Mouse (Mus musculus): Measurements from ENCODE around the gene Dhx8. TPM values are rescaled to one million over a fixed set of nuclear protein-coding genes. Genes with fewer than 3 reads are reported as not detected.

Gene Dhx8
- 19.0 and 20.5 TPM in 2 replicates for polyA plus RNA-seq (2015; fragmentation: Nextera tagmentation; extraction: Ambion mirVana)

DNA sequence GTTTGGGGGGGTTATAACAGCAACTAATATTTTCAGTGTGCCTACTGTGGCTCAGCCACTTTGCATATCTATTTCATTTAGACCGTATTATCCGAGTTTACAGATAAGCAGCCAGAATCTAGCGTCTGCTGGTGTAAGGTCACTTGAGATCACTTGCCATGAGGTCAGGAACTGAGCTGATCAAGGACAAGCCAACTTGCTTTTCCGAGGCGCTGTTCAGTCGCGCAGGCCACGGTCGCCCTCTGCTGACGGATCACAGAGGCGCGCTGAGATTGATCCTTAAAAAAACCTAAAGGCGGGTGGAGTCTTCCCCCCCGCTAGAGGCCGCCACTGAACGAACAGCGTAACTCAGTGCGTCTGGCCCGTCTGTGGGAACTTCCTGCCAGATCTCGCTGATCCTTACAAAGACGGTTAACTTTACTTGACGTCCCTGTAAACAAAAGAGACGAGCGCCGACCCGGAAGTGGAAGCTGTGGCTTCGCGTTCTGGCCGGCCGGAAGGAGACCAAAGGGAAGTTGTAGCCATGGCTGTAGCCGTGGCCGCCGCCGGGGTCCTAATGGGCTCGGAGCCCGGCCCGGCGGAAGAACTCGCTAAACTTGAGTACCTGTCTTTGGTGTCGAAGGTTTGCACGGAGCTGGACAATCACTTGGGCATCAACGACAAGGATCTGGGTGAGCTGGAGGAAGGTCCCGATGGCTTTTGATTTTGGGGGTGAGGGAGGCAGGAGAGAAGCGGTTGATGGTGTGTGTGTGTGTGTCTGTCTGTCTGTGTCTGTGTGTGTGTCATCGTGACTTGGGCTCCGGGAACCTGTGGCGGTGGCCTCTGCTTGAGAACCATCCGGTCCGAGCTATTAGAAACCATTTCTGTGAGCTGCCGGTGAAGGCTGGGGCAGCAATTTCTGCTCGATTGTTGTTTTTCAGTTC is at the start of gene Dhx8:
Dhx8 (plus strand) TSS at position 402 of the 923 bp plus-strand sequence.
- peak; percentile 98 for ATAC-seq (ENCODE audit: low read depth)
- H3K9ac ChIP-seq = peak within 1 kb of the TSS; percentile 86
- H3K36me3 ChIP-seq = peaks cover 35% of the 10 kb centered on the region
- DNase-seq = peak; percentile 93
- no peaks in the 10 kb centered on the region for H3K9me3 ChIP-seq (replicated peaks)
- H3K4me2 ChIP-seq = peak within 1 kb of the TSS; percentile 72
- peak within 1 kb of the TSS; percentile 80 for H3K4me3 ChIP-seq (replicated peaks)
- H3K4me1 ChIP-seq (replicated peaks) = peaks cover 22% of the 10 kb centered on the region
- H3K27me3 ChIP-seq = no peaks in the 10 kb centered on the region
- H3K27ac ChIP-seq = peak within 1 kb of the TSS; percentile 78
- WGBS (ENCODE audit: insufficient replicate concordance) = under 1% methylated on average over 51 of the region's 51 CpGs

- Histone ChIP-seq H3K27me3 (peaks cover 3% of the 10 kb centered on the region; the same call in 1 of the 2 replicates), H3K27ac (no peak overlapping the region), H3K4me1 (replicated peaks) (no peaks in the 10 kb centered on the region), H3K4me3 (replicated peaks) (no peak overlapping the region), H3K4me2 (no peak overlapping the region), H3K9me3 (replicated peaks) (no peaks in the 10 kb centered on the region), H3K36me3 (no peaks in the 10 kb centered on the region), H3K9ac (no peak overlapping the region)
- ATAC-seq (ENCODE audit: low read depth) = no peak
- WGBS (ENCODE audit: insufficient replicate concordance) = 61% methylated on average over 13 of the region's 13 CpGs
- DNase-seq = no peak
Measured at GRCm38 (mm10) chr11:101687351-101688301, 45.1 kb upstream of the Dhx8 start.

DNA sequence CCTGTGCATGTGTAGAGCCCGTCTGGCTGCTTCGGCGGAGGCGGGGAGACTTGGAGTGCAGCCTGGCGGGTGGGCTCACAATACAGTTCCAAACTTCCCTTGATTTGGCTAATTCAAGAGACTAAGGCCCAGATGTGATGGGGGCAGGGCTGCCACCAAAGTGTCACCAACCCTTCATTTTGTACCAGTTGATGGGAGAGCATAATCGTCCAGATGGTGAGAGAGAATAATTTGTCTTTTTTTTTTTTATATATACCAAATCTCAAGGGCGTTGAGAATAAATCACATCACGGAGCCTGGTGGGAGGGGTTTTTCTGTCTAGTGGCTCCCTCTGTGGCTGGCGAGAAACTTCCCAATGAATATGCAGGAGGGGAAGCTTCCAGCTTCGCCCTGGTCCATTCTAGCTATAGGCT is 43.0 kb upstream of the Dhx8 start:
- no peak for ATAC-seq (ENCODE audit: low read depth)
- Histone ChIP-seq H3K4me3 (replicated peaks) (no peak overlapping the region), H3K4me2 (no peak overlapping the region), H3K9me3 (replicated peaks) (no peaks in the 10 kb centered on the region), H3K27me3 (peaks cover 3% of the 10 kb centered on the region; the same call in 1 of the 2 replicates), H3K9ac (no peak overlapping the region), H3K27ac (no peak overlapping the region), H3K36me3 (no peaks in the 10 kb centered on the region), H3K4me1 (replicated peaks) (no peaks in the 10 kb centered on the region)
- WGBS (ENCODE audit: insufficient replicate concordance) = 65% methylated on average over 10 of the region's 10 CpGs
- DNase-seq = no peak

DNA sequence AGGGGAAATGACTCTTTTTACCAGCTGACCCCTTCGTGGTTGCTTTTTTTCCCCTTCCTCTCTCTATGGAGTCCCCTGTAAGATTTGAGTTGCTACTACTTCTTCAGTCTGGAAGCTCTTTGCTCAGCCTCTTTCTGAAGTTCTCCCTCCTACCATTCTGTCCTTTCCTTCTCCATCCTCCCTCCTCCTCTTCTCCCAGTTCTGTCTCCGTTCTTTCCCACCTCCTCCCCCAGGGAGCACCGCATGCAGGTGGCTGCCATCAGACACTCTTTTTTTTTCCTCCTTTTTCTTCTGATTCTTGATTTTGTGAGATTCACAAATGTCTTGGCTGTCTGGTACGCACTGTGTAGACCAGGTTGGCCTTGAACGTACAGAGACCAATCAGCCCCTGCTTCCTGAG is 42.4 kb upstream of the Dhx8 start:
- Histone ChIP-seq H3K9me3 (replicated peaks) (no peaks in the 10 kb centered on the region), H3K4me2 (no peak overlapping the region), H3K9ac (no peak overlapping the region), H3K4me1 (replicated peaks) (peaks cover 4% of the 10 kb centered on the region), H3K36me3 (no peaks in the 10 kb centered on the region), H3K27me3 (peaks cover 3% of the 10 kb centered on the region; the same call in 1 of the 2 replicates), H3K27ac (no peak overlapping the region), H3K4me3 (replicated peaks) (no peak overlapping the region)
- WGBS (ENCODE audit: insufficient replicate concordance) = 56% methylated on average over 5 of the region's 5 CpGs
- no peak for DNase-seq
- ATAC-seq (ENCODE audit: low read depth) = no peak

- peaks cover 5% of the 10 kb centered on the region; the same call in 1 of the 2 replicates for H3K9me3 ChIP-seq (replicated peaks)
- 0 out of 2 replicates have a peak, but pooled peaks cover 3% of the 10 kb centered on the region for H3K36me3 ChIP-seq
- H3K27me3 ChIP-seq = peaks cover 3% of the 10 kb centered on the region; the same call in 1 of the 2 replicates
- peak overlapping the region; percentile 44 for H3K9ac ChIP-seq
- H3K4me1 ChIP-seq (replicated peaks) = peaks cover 41% of the 10 kb centered on the region
- peak overlapping the region; percentile 71 for H3K27ac ChIP-seq
- no peak for DNase-seq
- peak overlapping the region; percentile 35 for H3K4me3 ChIP-seq (replicated peaks)
- WGBS (ENCODE audit: insufficient replicate concordance) = 4% methylated on average over 20 of the region's 20 CpGs
- ATAC-seq (ENCODE audit: low read depth) = peak; percentile 45
- peak overlapping the region; percentile 62 for H3K4me2 ChIP-seq
Measured at GRCm38 (mm10) chr11:101695906-101696661, 36.6 kb upstream of the Dhx8 start.

- peak overlapping the region; percentile 67 for H3K27ac ChIP-seq
- peak overlapping the region; percentile 62 for H3K4me2 ChIP-seq
Measured at GRCm38 (mm10) chr11:101697156-101697861, 35.4 kb upstream of the Dhx8 start.

DNA sequence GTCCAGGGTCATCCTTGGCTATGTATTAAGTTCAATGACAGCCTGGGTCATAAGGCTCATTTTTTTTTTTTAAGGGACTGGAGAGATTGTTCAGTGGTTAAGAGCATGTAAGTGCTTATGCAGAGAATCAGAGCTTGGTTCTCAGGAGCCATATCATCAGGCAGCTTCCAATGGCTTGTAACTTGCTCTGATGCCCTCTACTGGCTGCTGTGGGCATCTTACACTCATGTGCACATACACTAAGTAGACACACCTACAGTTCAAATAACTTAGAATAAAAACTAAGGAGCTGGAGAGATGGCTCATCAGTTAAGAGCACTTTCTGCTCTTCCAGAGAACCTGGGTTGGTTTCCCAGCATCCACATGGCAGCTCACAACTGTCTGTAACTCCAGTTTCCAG is 34.6 kb upstream of the Dhx8 start:
- H3K4me3 ChIP-seq (replicated peaks) = no peak overlapping the region

More at GRCm38 (mm10) chr11:101697156-101697861, 35.4 kb upstream of the Dhx8 start:
- Histone ChIP-seq H3K9me3 (replicated peaks) (peaks cover 5% of the 10 kb centered on the region; the same call in 1 of the 2 replicates), H3K4me3 (replicated peaks) (0 out of 2 replicates have a peak overlapping the region, but pooled peaks have one; percentile 1), H3K36me3 (0 out of 2 replicates have a peak, but pooled peaks cover 3% of the 10 kb centered on the region), H3K4me1 (replicated peaks) (peaks cover 41% of the 10 kb centered on the region), H3K9ac (peak overlapping the region; percentile 44; the same call in 1 of the 2 replicates), H3K27me3 (no peaks in the 10 kb centered on the region)
- ATAC-seq (ENCODE audit: low read depth) = peak; percentile 86
- DNase-seq = peak; percentile 65
- 29% methylated on average over 9 of the region's 9 CpGs for WGBS (ENCODE audit: insufficient replicate concordance)

DNA sequence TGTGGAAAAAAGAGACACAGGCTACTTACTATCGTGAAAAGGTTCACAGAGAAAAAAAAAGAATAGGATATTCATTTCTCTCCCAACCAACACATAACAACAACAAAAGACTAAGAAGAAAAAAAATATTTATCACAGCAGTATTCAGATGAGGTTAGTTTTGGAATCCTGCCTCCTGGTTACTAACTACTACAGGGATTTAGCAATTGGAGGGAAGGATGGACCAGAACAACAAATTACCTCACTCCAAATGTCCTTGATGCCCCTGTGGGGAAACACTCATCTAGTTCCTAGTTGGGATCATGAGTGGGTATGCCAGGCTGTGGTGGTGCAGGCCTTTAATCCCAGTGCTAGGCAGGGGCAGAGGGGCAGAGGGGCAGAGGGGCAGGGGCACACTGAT is 33.2 kb upstream of the Dhx8 start:
- Histone ChIP-seq H3K4me3 (replicated peaks) (no peak overlapping the region), H3K27ac (no peak overlapping the region), H3K4me2 (no peak overlapping the region), H3K36me3 (0 out of 2 replicates have a peak, but pooled peaks cover 3% of the 10 kb centered on the region), H3K4me1 (replicated peaks) (peaks cover 46% of the 10 kb centered on the region), H3K9ac (no peak overlapping the region), H3K9me3 (replicated peaks) (peaks cover 5% of the 10 kb centered on the region; the same call in 1 of the 2 replicates), H3K27me3 (no peaks in the 10 kb centered on the region)
- WGBS (ENCODE audit: insufficient replicate concordance) = 73% methylated on average over 1 of the region's 1 CpGs
- DNase-seq = no peak
- no peak for ATAC-seq (ENCODE audit: low read depth)

More for the DNA sequence above, 34.6 kb upstream of the Dhx8 start:
- ATAC-seq (ENCODE audit: low read depth) (no peak), DNase-seq (no peak)
- Histone ChIP-seq H3K9me3 (replicated peaks) (peaks cover 5% of the 10 kb centered on the region; the same call in 1 of the 2 replicates), H3K4me2 (peak overlapping the region; percentile 62), H3K36me3 (0 out of 2 replicates have a peak, but pooled peaks cover 3% of the 10 kb centered on the region), H3K4me1 (replicated peaks) (peaks cover 41% of the 10 kb centered on the region), H3K27me3 (no peaks in the 10 kb centered on the region), H3K9ac (no peak overlapping the region), H3K27ac (peak overlapping the region; percentile 67)

- Histone ChIP-seq H3K4me2 (no peak overlapping the region), H3K4me1 (replicated peaks) (peaks cover 46% of the 10 kb centered on the region), H3K27me3 (no peaks in the 10 kb centered on the region), H3K9ac (no peak overlapping the region), H3K4me3 (replicated peaks) (no peak overlapping the region), H3K9me3 (replicated peaks) (peaks cover 5% of the 10 kb centered on the region; the same call in 1 of the 2 replicates), H3K36me3 (0 out of 2 replicates have a peak, but pooled peaks cover 3% of the 10 kb centered on the region), H3K27ac (no peak overlapping the region)
- ATAC-seq (ENCODE audit: low read depth) (no peak), DNase-seq (no peak)
- 59% methylated on average over 7 of the region's 7 CpGs for WGBS (ENCODE audit: insufficient replicate concordance)
Measured at GRCm38 (mm10) chr11:101699991-101700390, 32.7 kb upstream of the Dhx8 start.

GRCm38 (mm10) chr11:101700446-101700845 is 32.3 kb upstream of the Dhx8 start:
- peaks cover 5% of the 10 kb centered on the region; the same call in 1 of the 2 replicates for H3K9me3 ChIP-seq (replicated peaks)
- DNase-seq = no peak
- no peaks in the 10 kb centered on the region for H3K27me3 ChIP-seq
- H3K4me1 ChIP-seq (replicated peaks) = peaks cover 41% of the 10 kb centered on the region
- H3K4me3 ChIP-seq (replicated peaks) = no peak overlapping the region
- H3K4me2 ChIP-seq = no peak overlapping the region
- ATAC-seq (ENCODE audit: low read depth) = no peak
- 32% methylated on average over 12 of the region's 12 CpGs for WGBS (ENCODE audit: insufficient replicate concordance)
- no peak overlapping the region for H3K9ac ChIP-seq
- H3K27ac ChIP-seq = no peak overlapping the region
- 0 out of 2 replicates have a peak, but pooled peaks cover 3% of the 10 kb centered on the region for H3K36me3 ChIP-seq

All from liver, embryonic 13.5 days (tissue).